Mouse (Mus musculus): ENCODE measurements around the gene Ndufaf8.

DNA sequence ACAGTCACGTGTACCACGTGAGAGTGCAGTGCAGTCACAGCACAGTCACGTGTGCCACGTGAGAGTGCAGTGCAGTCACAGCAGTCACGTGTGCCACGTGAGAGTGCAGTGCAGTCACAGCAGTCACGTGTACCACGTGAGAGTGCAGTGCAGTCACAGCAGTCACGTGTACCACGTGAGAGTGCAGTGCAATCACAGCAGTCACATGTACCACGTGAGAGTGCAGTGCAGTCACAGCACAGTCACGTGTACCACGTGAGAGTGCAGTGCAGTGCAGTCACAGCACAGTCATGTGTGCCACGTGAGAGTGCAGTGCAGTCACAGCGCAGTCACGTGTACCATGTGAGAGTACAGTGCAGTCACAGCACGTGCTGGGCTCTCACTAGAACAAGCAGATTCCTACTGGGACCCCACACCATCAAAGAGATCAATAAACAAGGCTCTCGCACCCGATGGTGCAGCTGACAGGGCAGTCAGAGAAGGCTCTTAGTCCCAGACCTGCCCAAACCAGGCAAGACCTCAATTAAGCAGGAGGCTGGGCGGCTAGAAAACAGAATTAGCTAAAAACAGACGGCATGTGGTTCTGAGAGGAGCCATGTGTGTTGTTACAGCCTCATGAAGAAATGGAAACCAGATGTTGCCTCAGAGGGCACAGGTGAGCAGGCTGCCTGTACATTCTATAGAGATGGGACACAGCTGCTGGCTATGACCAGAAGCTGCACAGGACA, 15.9 kb downstream of the Ndufaf8 start:
- TF ChIP-seq POLR2A (IDR thresholded peaks at IDR 0.05; ENCODE audit: control insufficient read depth, low read depth, low read length) (peak; percentile 20; the same call in 1 of the 2 replicates), CTCF (IDR thresholded peaks at IDR 0.05; ENCODE audit: control insufficient read depth, insufficient read depth, insufficient replicate concordance, low read depth, low read length) (no peak)

Data from testis, adult 2 months (tissue).